10 mouse cellular contexts compared by ENCODE assay signal in the genomic region with DNA sequence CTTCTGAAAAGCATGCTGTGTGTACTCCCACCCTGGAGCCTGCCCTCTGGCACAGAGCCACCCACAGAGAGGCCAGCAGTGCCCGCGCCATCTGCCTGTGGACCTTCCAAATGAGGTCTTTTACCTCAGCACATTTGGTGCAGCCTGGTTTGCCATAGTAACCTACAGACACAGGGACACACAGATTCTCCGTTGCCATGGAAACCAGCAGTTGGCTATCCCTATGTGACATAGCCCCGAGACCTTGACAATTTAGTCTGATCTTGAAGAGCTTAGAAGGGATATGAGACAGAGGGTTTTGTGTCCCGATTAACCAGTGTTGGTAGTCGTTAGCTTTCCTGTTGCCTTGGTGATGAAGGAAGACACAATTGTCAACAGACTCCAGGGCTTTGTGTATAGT. TPM values are rescaled to one million over a fixed set of nuclear protein-coding genes. Genes with fewer than 3 reads are reported as not detected.
DNase-seq lines count a peak whose midpoint lies in the region; ATAC-seq and TF ChIP-seq lines count a peak whose summit lies in the region.
"Had no signal": no experiment of that assay in that cellular context is flagged by ENCODE, and none has a peak within 500 bp of the region (broad histone marks: within the 10 kb centered on the region; RNA-seq: fewer than 3 reads in every experiment).

No protein-coding gene starts in this region.

- no peaks in the 10 kb centered on the region for H3K36me3 ChIP-seq in hindbrain, embryonic 16.5 days (ENCODE audit: control insufficient read depth, insufficient read depth, low read length)
- H3K36me3 ChIP-seq in kidney, adult 2 months (ENCODE audit: control insufficient read depth, insufficient read depth, low read length) = no peaks in the 10 kb centered on the region

- no peaks in the 10 kb centered on the region for H3K27me3 ChIP-seq in hindbrain, embryonic 16.5 days (replicated peaks; ENCODE audit: control insufficient read depth, insufficient read depth, low read length)
- H3K27me3 ChIP-seq in kidney, adult 2 months (replicated peaks; ENCODE audit: control insufficient read depth, insufficient read depth, low read length) = no peaks in the 10 kb centered on the region

- H3K9me3 ChIP-seq in hindbrain, embryonic 16.5 days (ENCODE audit: control insufficient read depth, low read length) = no peaks in the 10 kb centered on the region

- peak; percentile 50 for DNase-seq in testis, postnatal 10 days (ENCODE audit: low spot score)
- DNase-seq in testis, postnatal 14 days (ENCODE audit: low spot score) = no peak
- DNase-seq in cerebellum, postnatal 36 days = peak; percentile 33 to 59
- peak; percentile 24 for DNase-seq in telencephalon, adult 2 months (ENCODE audit: low read depth, low spot score)
- no peak for DNase-seq in gastrocnemius, adult 8-10 months (ENCODE audit: low spot score in 2 of 2)
- no peak for DNase-seq in kidney, adult 2 months

- H3K27ac ChIP-seq in hindbrain, embryonic 16.5 days (ENCODE audit: low read depth, low read length) = peak overlapping the region; percentile 55
- no peak overlapping the region for H3K27ac ChIP-seq in kidney, adult 2 months (ENCODE audit: insufficient read depth, low read depth, low read length)

- H3K4me2 ChIP-seq in hindbrain, embryonic 16.5 days (ENCODE audit: low read length) = no peak overlapping the region; the same call in 1 of the 2 replicates

- WGBS in hindbrain, embryonic 16.5 days = 18% methylated on average over 6 of the region's 6 CpGs
- WGBS in kidney, adult 2 months = 65% methylated on average over 6 of the region's 6 CpGs

- ATAC-seq in hindbrain, embryonic 16.5 days = peak; percentile 85
- ATAC-seq in megakaryocyte progenitor cell, adult 5-6 weeks (replicated peaks; ENCODE audit: poor library complexity) = no peak

- TF ChIP-seq CTCF in kidney, adult 2 months (conservative IDR thresholded peaks at IDR 0.05; ENCODE audit: insufficient read depth, insufficient read length, low read depth, low read length) = no peak

- peaks cover 13% of the 10 kb centered on the region for H3K4me1 ChIP-seq in hindbrain, embryonic 16.5 days (ENCODE audit: control insufficient read depth, insufficient read depth, low read depth, low read length)
- no peaks in the 10 kb centered on the region for H3K4me1 ChIP-seq in kidney, adult 2 months (ENCODE audit: control insufficient read depth, insufficient read depth, low read length)

- TF ChIP-seq POLR2A in kidney, adult 2 months (IDR thresholded peaks at IDR 0.05; ENCODE audit: low read depth, low read length) = no peak

- no peak overlapping the region for H3K4me3 ChIP-seq in hindbrain, embryonic 16.5 days (ENCODE audit: low read length)
- no peak overlapping the region for H3K4me3 ChIP-seq in kidney, adult 2 months (ENCODE audit: insufficient read depth, low read depth, low read length)

- no peak overlapping the region for H3K9ac ChIP-seq in hindbrain, embryonic 16.5 days (ENCODE audit: low read depth, low read length)

RNA-seq across cellular contexts. Expression of gene Tub, which starts 22.1 kb away (rescaled TPM):
- 41.9 and 50.8 TPM in 2 replicates for polyA plus RNA-seq in hindbrain, embryonic 16.5 days (2015; fragmentation: Nextera tagmentation; extraction: Ambion mirVana)
- under 1 TPM; 0.24 to 0.52 (median 0.31) TPM for total RNA-seq in gastrocnemius, adult 8-10 months (2022)
- not detected in 2 replicates for total RNA-seq in megakaryocyte progenitor cell, adult 5-6 weeks (2015)
- total RNA-seq in megakaryocyte progenitor cell, adult 5-6 weeks (2017) = not detected in 2 replicates
- polyA plus RNA-seq in kidney, adult 2 months (2012; rRNA removed) = 0.31 and 0.52 TPM in 2 replicates
- total RNA-seq: hematopoietic stem cell, adult 5-6 weeks had no signal
- polyA plus RNA-seq: liver, adult 2 months had no signal

RNA-seq across cellular contexts. Expression of gene Eif3f, which starts 38.1 kb away (rescaled TPM):
- polyA plus RNA-seq in hindbrain, embryonic 16.5 days (2015; fragmentation: Nextera tagmentation; extraction: Ambion mirVana) = 67.3 and 70.9 TPM in 2 replicates
- 100 to 1,000 TPM; 111 to 136 (median 121) TPM for total RNA-seq in gastrocnemius, adult 8-10 months (2022)
- total RNA-seq in megakaryocyte progenitor cell, adult 5-6 weeks (2015) = 230 and 235 TPM in 2 replicates
- 71.4 and 76.6 TPM in 2 replicates for total RNA-seq in megakaryocyte progenitor cell, adult 5-6 weeks (2017)
- polyA plus RNA-seq in kidney, adult 2 months (2012; rRNA removed) = 83.2 and 101 TPM in 2 replicates

RNA-seq across cellular contexts. Expression of gene Nlrp10, which starts 42.3 kb away (rescaled TPM):
- 0.04 TPM in 1 of 2 replicates, not detected in the other for polyA plus RNA-seq in hindbrain, embryonic 16.5 days (2015; fragmentation: Nextera tagmentation; extraction: Ambion mirVana)
- total RNA-seq in gastrocnemius, adult 8-10 months (2022) = 1 to 10 TPM; 1.3 to 2.5 (median 1.8) TPM
- 1.2 and 1.4 TPM in 2 replicates for total RNA-seq in megakaryocyte progenitor cell, adult 5-6 weeks (2015)
- total RNA-seq in megakaryocyte progenitor cell, adult 5-6 weeks (2017) = 1.3 and 1.4 TPM in 2 replicates
- polyA plus RNA-seq in kidney, adult 2 months (2012; rRNA removed) = 0.03 TPM in 2 replicates
- polyA plus RNA-seq: liver, adult 2 months had no signal

Comparison
In these comparisons a context has a peak if more than half of its experiments do, and no peak if none do; other contexts are left out.
1. DNase-seq: peak in testis, postnatal 10 days (single experiment), cerebellum, postnatal 36 days (2 of 2) and telencephalon, adult 2 months (single experiment); none in testis, postnatal 14 days (single experiment), gastrocnemius, adult 8-10 months (0 of 2) and kidney, adult 2 months (single experiment).